Mouse (Mus musculus) cerebellum, adult 2 months (tissue): ENCODE measurements around the gene Amdhd2. TPM values are rescaled to one million over a fixed set of nuclear protein-coding genes. Genes with fewer than 3 reads are reported as not detected.
"Not testable (repeated sequence)": the region's sequence is repeated elsewhere in the genome, so short reads cannot be mapped to it uniquely, and the experiment has no call there.

Experiments
- DNase-seq, 2 experiments: peaks; one replicate each; pipeline ENCODE4 v3.0.0; 2021
- H3K27ac ChIP-seq: fragments of 200-500 bp; 2 replicates; pipeline ENCODE4 v1.5.1; 2012; ENCODE audit warnings: low read length, control low read depth, inconsistent platforms; ENCODE audit not compliant: insufficient read depth
- H3K27me3 ChIP-seq: fragments of 200-500 bp; 2 replicates; pipeline ENCODE4 v1.6.1; 2012; ENCODE audit warnings: inconsistent platforms, mild to moderate bottlenecking, low read length, moderate library complexity; ENCODE audit not compliant: control insufficient read depth, insufficient read depth
- H3K4me1 ChIP-seq: fragments of 200-500 bp; 2 replicates; pipeline ENCODE4 v1.6.1; 2011; ENCODE audit warnings: low read length; ENCODE audit not compliant: control insufficient read depth, insufficient read depth
- H3K4me3 ChIP-seq: fragments of 200-500 bp; replicated peaks from 2 replicates; pipeline ENCODE3; 2011; ENCODE audit warnings: mild to moderate bottlenecking, low read depth, low read length, control low read depth; ENCODE audit not compliant: insufficient read depth
- CTCF ChIP-seq: fragments of 200-500 bp; IDR thresholded peaks from 2 replicates; pipeline ENCODE4 v1.5.1; 2011; ENCODE audit warnings: low read depth, mild to moderate bottlenecking, control low read depth, low read length, moderate library complexity, borderline replicate concordance; ENCODE audit not compliant: insufficient read depth
- POLR2A ChIP-seq: fragments of 200-500 bp; IDR thresholded peaks from 2 replicates; pipeline ENCODE4 v1.6.1; 2011; ENCODE audit warnings: low read length, control low read depth, borderline replicate concordance; ENCODE audit not compliant: insufficient read depth
- WGBS: fragments of 180-500 bp; shearing (Covaris S2); methylation state at CpG from one replicate; pipeline ENCODE4 v1.1.7; 2018; 5-methylcytosine and 5-hydroxymethylcytosine counted together
- polyA plus RNA-seq: library from polyadenylated mRNA; depleted of rRNA; stranded (reverse); fragments of >200 nt; gene quantifications from 2 replicates; pipeline ENCODE4 v1.2.3, GENCODE M21; 2012; rRNA removed

The Amdhd2 gene
- polyA plus RNA-seq, 1 experiment, result 37.0 TPM

GRCm38 (mm10) chr17:24131570-24131969, 32.0 kb downstream of the Amdhd2 start:
- no peak for TF ChIP-seq POLR2A
- no peak for TF ChIP-seq CTCF
- H3K4me3 ChIP-seq, result no peak overlapping the region
- DNase-seq, result no peak
- peaks cover 11% of the 10 kb centered on the region for H3K4me1 ChIP-seq
- no peak overlapping the region for H3K27ac ChIP-seq
- 90% methylated on average over 3 of the region's 3 CpGs for WGBS
- H3K27me3 ChIP-seq, result no peaks in the 10 kb centered on the region

GRCm38 (mm10) chr17:24129246-24129645, 34.3 kb downstream of the Amdhd2 start:
- H3K4me1 ChIP-seq, H3K27ac ChIP-seq, H3K27me3 ChIP-seq, H3K4me3 ChIP-seq, DNase-seq: not testable (repeated sequence)
- WGBS, result 78% methylated on average over 4 of the region's 4 CpGs

DNA sequence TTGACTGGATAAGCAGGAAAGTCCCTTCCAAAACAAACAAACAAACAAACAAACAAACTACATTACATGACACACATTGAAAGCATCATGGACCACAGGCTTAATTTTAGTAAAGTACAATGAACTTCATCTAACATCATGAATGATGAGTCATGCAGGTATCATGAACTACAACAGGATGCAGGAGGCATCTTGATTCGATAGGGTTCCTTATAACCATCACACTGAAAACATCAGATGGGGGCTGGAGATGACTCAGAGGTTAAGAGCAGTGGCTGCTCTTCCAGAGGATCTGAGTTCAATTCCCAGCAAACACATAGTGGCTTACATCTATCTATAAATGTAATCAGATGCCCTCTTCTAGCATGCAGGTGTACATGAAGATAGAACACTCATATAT, 36.0 kb downstream of the Amdhd2 start:
- Histone ChIP-seq H3K27ac (no peak overlapping the region), H3K27me3 (no peaks in the 10 kb centered on the region), H3K4me1 (peaks cover 8% of the 10 kb centered on the region; the same call in 1 of the 2 replicates), H3K4me3 (no peak overlapping the region)
- no peak for TF ChIP-seq CTCF
- no peak for TF ChIP-seq POLR2A
- WGBS, result 73% methylated on average over 1 of the region's 1 CpGs
- DNase-seq, result no peak

DNA sequence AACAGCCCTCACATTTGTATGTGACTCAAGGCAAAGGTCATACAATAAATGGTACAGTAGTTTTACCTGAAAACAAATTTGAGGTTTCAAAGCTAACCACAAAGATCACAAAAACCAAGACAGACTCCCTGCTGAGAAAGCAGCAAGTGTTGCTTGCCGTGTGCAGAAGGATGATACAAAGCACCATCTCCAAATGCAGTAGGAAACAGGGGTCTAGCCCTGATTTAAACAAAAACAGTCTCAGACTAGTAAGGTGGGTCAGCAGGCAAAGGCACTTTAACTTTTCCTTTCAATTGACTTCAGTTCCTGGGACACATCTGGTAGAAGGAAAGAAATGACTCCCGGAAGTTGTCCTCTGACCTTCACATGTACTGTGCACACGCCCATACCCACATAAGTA, 36.8 kb downstream of the Amdhd2 start:
- H3K4me1 ChIP-seq, result peaks cover 8% of the 10 kb centered on the region; the same call in 1 of the 2 replicates
- TF ChIP-seq CTCF, result no peak
- TF ChIP-seq POLR2A, result no peak
- H3K4me3 ChIP-seq, result no peak overlapping the region
- no peak for DNase-seq
- H3K27me3 ChIP-seq, result no peaks in the 10 kb centered on the region
- 65% methylated on average over 3 of the region's 3 CpGs for WGBS
- no peak overlapping the region for H3K27ac ChIP-seq

GRCm38 (mm10) chr17:24119446-24119845, 44.1 kb downstream of the Amdhd2 start:
- H3K27ac ChIP-seq, result no peak overlapping the region
- H3K27me3 ChIP-seq, result no peaks in the 10 kb centered on the region
- no peak overlapping the region for H3K4me3 ChIP-seq
- no peak for TF ChIP-seq POLR2A
- no peak for TF ChIP-seq CTCF
- H3K4me1 ChIP-seq, result peaks cover 5% of the 10 kb centered on the region
- peak in 1 of 2 experiments; percentile 48 for DNase-seq
- 10% methylated on average over 3 of the region's 3 CpGs for WGBS

GRCm38 (mm10) chr17:24113031-24113430, 50.5 kb downstream of the Amdhd2 start:
- Histone ChIP-seq H3K27me3 (no peaks in the 10 kb centered on the region), H3K27ac (peak overlapping the region; percentile 66), H3K4me3 (no peak overlapping the region), H3K4me1 (peaks cover 14% of the 10 kb centered on the region)
- peak; percentile 63 to 74 for DNase-seq
- TF ChIP-seq POLR2A (no peak), CTCF (no peak)
- WGBS, result 20% methylated on average over 4 of the region's 4 CpGs

GRCm38 (mm10) chr17:24111256-24111655, 52.3 kb downstream of the Amdhd2 start:
- Histone ChIP-seq H3K27ac (no peak overlapping the region), H3K4me3 (no peak overlapping the region), H3K27me3 (no peaks in the 10 kb centered on the region), H3K4me1 (peaks cover 13% of the 10 kb centered on the region)
- 19% methylated on average over 1 of the region's 1 CpGs for WGBS
- no peak for DNase-seq
- TF ChIP-seq POLR2A, result no peak

DNA sequence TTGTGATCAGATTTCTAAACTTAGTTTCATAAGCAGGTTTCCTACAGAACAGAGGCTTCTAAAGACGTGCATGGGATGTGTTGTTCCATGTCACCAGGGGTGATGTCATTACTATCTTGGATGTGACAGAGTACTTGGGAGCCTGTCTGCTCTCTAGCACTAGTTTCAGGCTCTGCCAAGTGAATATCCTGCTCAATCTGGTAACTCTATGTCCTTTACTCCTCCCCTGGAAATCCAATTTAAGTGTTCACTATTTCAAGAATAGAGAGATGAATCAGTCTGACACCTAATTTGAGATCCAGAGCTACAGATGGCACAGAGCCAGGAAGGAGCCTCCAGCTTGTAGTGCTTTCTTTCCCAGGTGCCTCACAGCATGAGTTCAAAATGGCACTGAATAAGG, 54.7 kb downstream of the Amdhd2 start:
- no peaks in the 10 kb centered on the region for H3K27me3 ChIP-seq
- DNase-seq, result peak; percentile 58 to 76
- TF ChIP-seq CTCF, result no peak
- TF ChIP-seq POLR2A, result no peak
- 13% methylated on average over 1 of the region's 1 CpGs for WGBS
- no peak overlapping the region for H3K27ac ChIP-seq
- H3K4me1 ChIP-seq, result peaks cover 12% of the 10 kb centered on the region
- H3K4me3 ChIP-seq, result no peak overlapping the region

Other genes starting within 250 kb of the Amdhd2 start
- not detected in 2 replicates for gene Dcpp3, start 246.3 kb downstream of the Amdhd2 start, polyA plus RNA-seq
- gene Sbp, start 222.1 kb downstream of the Amdhd2 start, polyA plus RNA-seq, result not detected in 2 replicates
- gene Sbpl, start 208.5 kb downstream of the Amdhd2 start, polyA plus RNA-seq, result not detected in 2 replicates
- 0.11 and 0.16 TPM in 2 replicates for gene Prss30, start 183.2 kb downstream of the Amdhd2 start, polyA plus RNA-seq
- gene Prss22, start 165.7 kb downstream of the Amdhd2 start, polyA plus RNA-seq, result not detected in 2 replicates
- gene Prss27, start 125.6 kb downstream of the Amdhd2 start, polyA plus RNA-seq, result 0.19 TPM in 1 of 2 replicates, not detected in the other
- 32.8 and 35.6 TPM in 2 replicates for gene Kctd5, start 90.3 kb downstream of the Amdhd2 start, polyA plus RNA-seq
- 39.9 and 41.5 TPM in 2 replicates for gene Pdpk1, start 12.8 kb downstream of the Amdhd2 start, polyA plus RNA-seq
- gene Atp6v0c, start 5.9 kb upstream of the Amdhd2 start, polyA plus RNA-seq, result 2,309 TPM in 2 replicates
- 45.6 and 50.3 TPM in 2 replicates for gene Tbc1d24, start 41.8 kb upstream of the Amdhd2 start, polyA plus RNA-seq
- 3.8 and 4.5 TPM in 2 replicates for gene Ntn3, start 45.8 kb upstream of the Amdhd2 start, polyA plus RNA-seq
- 27.3 and 28.4 TPM in 2 replicates for gene Tedc2, start 57.1 kb upstream of the Amdhd2 start, polyA plus RNA-seq
- gene Ccnf, start 87.7 kb upstream of the Amdhd2 start, polyA plus RNA-seq, result 3.6 and 4.1 TPM in 2 replicates
- gene Abca17, start 187.3 kb upstream of the Amdhd2 start, polyA plus RNA-seq, result 0.22 and 0.31 TPM in 2 replicates
- 57.0 and 58.6 TPM in 2 replicates for gene Abca3, start 188.2 kb upstream of the Amdhd2 start, polyA plus RNA-seq